Mouse (Mus musculus) G1E (cell line): ENCODE measurements around the gene Cnn3. TPM values are rescaled to one million over a fixed set of nuclear protein-coding genes. Genes with fewer than 3 reads are reported as not detected.

Source experiments
- ATAC-seq: 2 replicates; pipeline ENCODE4 v1.8.0; 2016; ENCODE audit warnings: mild to moderate bottlenecking; ENCODE audit not compliant: insufficient number of reproducible peaks, poor library complexity, low FRiP score, severe bottlenecking; ENCODE audit errors: extremely low read depth
- DNase-seq: peaks from one replicate; pipeline ENCODE4 v3.0.0; 2012; ENCODE audit warnings: low spot score
- H3K27me3 ChIP-seq: 2 replicates; pipeline ENCODE4 v1.6.1; 2012; ENCODE audit warnings: mild to moderate bottlenecking, low read length, inconsistent platforms; ENCODE audit not compliant: insufficient read depth
- H3K36me3 ChIP-seq: replicated peaks from 2 replicates; pipeline ENCODE3; 2012; ENCODE audit warnings: mild to moderate bottlenecking, inconsistent platforms
- H3K4me1 ChIP-seq: 2 replicates; pipeline ENCODE4 v1.6.1; 2012; ENCODE audit warnings: low read depth, low read length, inconsistent platforms, mixed read lengths; ENCODE audit not compliant: insufficient read depth
- H3K4me3 ChIP-seq: 2 replicates; pipeline ENCODE4 v1.5.1; 2012; ENCODE audit warnings: low read depth, mild to moderate bottlenecking, inconsistent platforms, low read length, moderate library complexity, mixed read lengths
- H3K9me3 ChIP-seq: replicated peaks from 2 replicates; pipeline ENCODE4 v1.6.1; 2012; ENCODE audit warnings: inconsistent platforms
- CTCF ChIP-seq: IDR thresholded peaks from 2 replicates; pipeline ENCODE4 v1.5.1; 2012; ENCODE audit warnings: low read depth, low read length, inconsistent platforms, mixed read lengths
- GATA1 ChIP-seq: IDR thresholded peaks from 2 replicates; pipeline ENCODE4 v1.6.1; 2012; ENCODE audit warnings: borderline replicate concordance, low read length, inconsistent platforms, mixed read lengths
- GATA2 ChIP-seq: IDR thresholded peaks from 2 replicates; pipeline ENCODE4 v1.6.1; 2012; ENCODE audit warnings: low read depth, low read length, inconsistent platforms, borderline replicate concordance
- POLR2AphosphoS5 ChIP-seq: IDR thresholded peaks from 2 replicates; pipeline ENCODE4 v1.6.1; 2012; ENCODE audit warnings: low read depth, low read length, inconsistent platforms; ENCODE audit not compliant: insufficient replicate concordance
- TAL1 ChIP-seq: conservative IDR thresholded peaks from 2 replicates; pipeline ENCODE4 v1.6.1; 2012; ENCODE audit warnings: low read depth, low read length, inconsistent platforms, mixed read lengths
- polyA plus RNA-seq: library from polyadenylated mRNA; stranded (reverse); fragments of >175 nt; gene quantifications from 2 replicates; pipeline ENCODE4 v1.2.3, GENCODE M21; 2012
- total RNA-seq, 2 experiments: library from RNA; stranded (forward) in 1 of 2; stranded (reverse) in 1 of 2; fragments of 200-1000 nt in 1 of 2; fragments of >200 nt in 1 of 2; fragmentation: Nextera tagmentation in 1 of 2; gene quantifications; 2 replicates each; pipeline ENCODE4 v1.2.3; 2014 to 2017

The Cnn3 gene
- total and polyA plus RNA-seq, 3 experiments = 0.33 TPM; not detected in 2

GRCm38 (mm10) chr3:121504927-121505487, 78.7 kb downstream of the Cnn3 start:
- H3K4me3 ChIP-seq = no peak overlapping the region
- H3K27me3 ChIP-seq = peaks cover 25% of the 10 kb centered on the region
- H3K36me3 ChIP-seq = no peaks in the 10 kb centered on the region
- H3K4me1 ChIP-seq = no peaks in the 10 kb centered on the region; the same call in 1 of the 2 replicates
- ATAC-seq = no peak
- no peaks in the 10 kb centered on the region for H3K9me3 ChIP-seq
- DNase-seq = no peak
- TF ChIP-seq TAL1 (no peak), CTCF (no peak), GATA2 (no peak), POLR2AphosphoS5 (no peak), GATA1 (no peak)

DNA sequence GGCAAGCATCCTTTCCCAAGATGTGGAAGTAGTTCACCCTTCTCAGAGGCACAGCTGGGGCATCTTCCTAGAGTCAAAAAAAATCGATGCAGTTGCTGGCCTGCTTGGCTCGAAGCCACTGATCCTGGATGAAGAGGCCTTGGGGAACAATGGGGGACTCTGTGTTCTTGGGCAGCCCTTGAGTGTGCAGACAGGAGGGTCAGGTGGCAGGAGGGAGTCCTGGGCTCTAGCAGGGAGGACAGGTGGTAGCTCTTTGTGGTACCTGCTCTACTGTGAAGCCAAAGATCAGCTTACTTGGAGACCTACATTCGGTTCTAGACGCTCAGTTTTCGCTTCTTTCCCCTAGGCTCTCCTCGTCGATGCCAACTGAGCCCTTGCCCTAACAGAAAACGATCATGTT, 79.9 kb downstream of the Cnn3 start:
- Histone ChIP-seq H3K9me3 (no peaks in the 10 kb centered on the region), H3K4me1 (no peaks in the 10 kb centered on the region), H3K36me3 (no peaks in the 10 kb centered on the region), H3K27me3 (peaks cover 24% of the 10 kb centered on the region), H3K4me3 (no peak overlapping the region)
- TF ChIP-seq CTCF (no peak), GATA1 (no peak)
- no peak for ATAC-seq
- DNase-seq = no peak

- no peak for TF ChIP-seq GATA1
- no peak for TF ChIP-seq CTCF
- TF ChIP-seq GATA2 = no peak
- TF ChIP-seq POLR2AphosphoS5 = no peak
- no peak for TF ChIP-seq TAL1
- H3K4me1 ChIP-seq = no peaks in the 10 kb centered on the region
- H3K36me3 ChIP-seq = no peaks in the 10 kb centered on the region
- ATAC-seq = no peak
- no peak for DNase-seq
- H3K9me3 ChIP-seq = no peaks in the 10 kb centered on the region
- no peak overlapping the region for H3K4me3 ChIP-seq
- H3K27me3 ChIP-seq = peaks cover 19% of the 10 kb centered on the region
Observed at GRCm38 (mm10) chr3:121506756-121507155, 80.5 kb downstream of the Cnn3 start.

- Histone ChIP-seq H3K36me3 (no peaks in the 10 kb centered on the region), H3K4me3 (no peak overlapping the region), H3K9me3 (no peaks in the 10 kb centered on the region), H3K4me1 (no peaks in the 10 kb centered on the region), H3K27me3 (peaks cover 21% of the 10 kb centered on the region)
- no peak for ATAC-seq
- TF ChIP-seq POLR2AphosphoS5 = no peak
- DNase-seq = no peak
Observed at GRCm38 (mm10) chr3:121507678-121508077, 81.4 kb downstream of the Cnn3 start.

Other genes with a start within 250 kb of the Cnn3 start
- 88.9 and 91.0 TPM in 2 replicates for gene Tmem56, start 143.4 kb upstream of the Cnn3 start, total RNA-seq (2014; fragmentation: Nextera tagmentation)
- 33.6 and 34.1 TPM in 2 replicates for gene Tmem56, start 143.4 kb upstream of the Cnn3 start, total RNA-seq (2017)
- 6.7 TPM in 2 replicates for gene Tmem56, start 143.4 kb upstream of the Cnn3 start, polyA plus RNA-seq
- gene Alg14, start 134.7 kb upstream of the Cnn3 start, total RNA-seq (2014; fragmentation: Nextera tagmentation) = 29.9 and 44.2 TPM in 2 replicates
- 9.2 and 9.4 TPM in 2 replicates for gene Alg14, start 134.7 kb upstream of the Cnn3 start, total RNA-seq (2017)
- 3.5 and 6.2 TPM in 2 replicates for gene Alg14, start 134.7 kb upstream of the Cnn3 start, polyA plus RNA-seq
- not detected in 2 replicates for gene Slc44a3, start 105.9 kb downstream of the Cnn3 start, total RNA-seq (2014; fragmentation: Nextera tagmentation)
- 0.06 and 0.33 TPM in 2 replicates for gene Slc44a3, start 105.9 kb downstream of the Cnn3 start, total RNA-seq (2017)
- gene Slc44a3, start 105.9 kb downstream of the Cnn3 start, polyA plus RNA-seq = not detected in 2 replicates
- gene 4930432M17Rik, start 244.3 kb downstream of the Cnn3 start, total RNA-seq (2014; fragmentation: Nextera tagmentation) = not detected in 2 replicates
- 0.12 and 0.16 TPM in 2 replicates for gene 4930432M17Rik, start 244.3 kb downstream of the Cnn3 start, total RNA-seq (2017)
- not detected in 2 replicates for gene 4930432M17Rik, start 244.3 kb downstream of the Cnn3 start, polyA plus RNA-seq